Mouse (Mus musculus): ENCODE measurements around the gene Atpaf1.

DNA sequence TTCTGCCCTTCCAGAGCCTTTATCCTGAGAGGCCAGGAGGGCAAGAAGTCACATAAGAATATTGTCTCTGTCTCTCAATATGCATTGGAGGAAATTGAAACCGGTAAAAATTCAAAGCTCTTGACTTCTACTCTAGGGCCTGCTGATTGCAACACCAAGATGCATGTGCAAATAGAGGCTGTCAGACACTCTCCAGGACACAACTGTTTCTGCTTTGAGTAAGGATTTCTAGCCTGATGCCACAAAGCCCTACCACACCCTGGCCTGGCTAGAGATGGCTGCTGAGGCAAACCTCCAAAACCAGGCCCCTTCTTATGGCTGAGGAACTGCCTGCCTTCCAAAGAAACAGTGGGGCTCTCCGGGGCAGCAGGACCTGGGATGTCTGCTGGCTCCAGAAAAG, 51.0 kb downstream of the Atpaf1 start:
- TF ChIP-seq POLR2A (IDR thresholded peaks at IDR 0.05; ENCODE audit: insufficient read depth, low read depth, low read length) (no peak), CTCF (IDR thresholded peaks at IDR 0.05; ENCODE audit: insufficient read depth, low read depth, low read length) (no peak)
